Mouse (Mus musculus) CH12F3 (cell line): ENCODE measurements around the gene Pink1.

Experiments used
- in situ Hi-C: fragments of 300-500 bp; cut with MboI; formaldehyde crosslinking; loops from 2 replicates; pipeline ENCODE4 v1.14.3; 2020; ENCODE audit warnings: low sequenced_read_pairs

Gene Pink1

GRCm38 (mm10) chr4:138326077-138326695, at the start of gene Pink1:
TSS of gene Pink1 (minus strand) at chr4:138326307.
- in situ Hi-C loops, result no loop called here

- in situ Hi-C loops, result no loop called here
Observed at GRCm38 (mm10) chr4:138375117-138375516, 49.0 kb upstream of the Pink1 start.

DNA sequence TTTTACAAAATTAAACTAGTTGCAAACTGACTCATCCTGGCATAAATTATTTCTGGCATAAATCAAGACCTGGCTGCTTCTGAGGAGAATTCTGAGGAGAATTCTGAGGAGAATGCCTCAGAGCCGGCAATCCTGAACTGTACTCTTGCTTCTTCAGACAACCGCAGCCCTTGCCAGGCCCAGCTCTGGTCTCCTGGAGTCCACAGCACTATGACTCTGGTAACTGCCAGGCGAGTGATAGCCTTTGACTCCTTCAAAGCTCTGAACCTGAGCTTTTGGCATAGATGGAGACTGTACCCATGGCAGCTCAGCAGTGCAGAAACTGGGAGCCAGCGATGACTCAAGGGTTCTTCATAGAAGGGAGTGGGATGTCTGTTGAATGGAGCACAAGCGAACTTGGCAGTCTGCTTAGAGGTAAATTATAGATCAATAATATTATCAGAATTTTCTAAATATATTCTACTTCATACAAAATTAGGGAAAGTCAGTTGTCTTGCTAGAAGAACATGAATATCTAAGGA, 44.9 kb upstream of the Pink1 start:
- in situ Hi-C loops, result no loop called here

- in situ Hi-C loops, result no loop called here
Observed at GRCm38 (mm10) chr4:138368498-138369260, 42.6 kb upstream of the Pink1 start.

DNA sequence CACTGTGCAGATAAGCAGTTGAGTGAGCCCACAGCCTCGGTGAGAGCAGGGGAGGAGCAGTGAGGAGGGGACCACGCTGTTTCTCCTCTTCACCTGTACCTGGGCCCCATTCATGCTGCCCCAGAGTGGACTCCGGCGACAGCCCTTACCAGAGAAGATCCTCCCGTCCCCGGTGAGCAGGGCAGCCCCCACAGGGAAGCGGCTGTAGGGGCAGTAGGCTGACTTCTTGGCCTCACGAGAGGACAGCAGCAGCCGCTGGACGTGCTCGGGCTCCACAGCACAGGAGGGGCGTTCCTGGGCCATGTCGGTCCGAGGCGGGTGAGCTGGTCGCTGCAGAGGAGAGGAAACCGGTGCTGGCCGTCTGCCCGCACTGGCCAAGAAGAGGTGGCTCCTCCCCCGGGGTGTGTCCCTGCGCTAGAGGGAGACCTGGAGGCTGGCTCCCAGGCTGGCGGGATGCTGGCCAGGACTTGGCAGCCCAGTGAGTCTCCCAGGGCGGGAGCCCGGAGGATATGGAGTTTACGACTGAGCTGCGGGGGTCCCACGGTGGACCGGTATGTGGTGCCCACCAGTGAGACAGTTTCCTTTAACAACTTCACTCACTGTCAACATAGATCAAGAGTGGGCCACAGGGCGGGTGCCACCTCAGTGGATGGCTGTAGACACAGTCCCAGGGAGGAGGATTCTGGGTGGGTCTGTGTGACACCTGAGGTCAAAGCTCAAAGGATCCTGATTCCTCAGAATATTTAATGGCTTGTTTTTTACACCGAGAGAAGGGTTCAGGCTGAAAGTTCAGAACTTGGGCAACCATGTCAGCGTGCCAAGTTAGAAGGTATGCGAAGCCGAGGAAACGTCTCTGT, 41.8 kb upstream of the Pink1 start, which contains the start of gene Cda:
Cda (minus strand) TSS at position 352 of the 857 bp plus-strand sequence.
- in situ Hi-C loops, result no loop called here

- in situ Hi-C loops, result no loop called here
Observed at GRCm38 (mm10) chr4:138366561-138366960, 40.5 kb upstream of the Pink1 start.

GRCm38 (mm10) chr4:138363511-138363910, 37.4 kb upstream of the Pink1 start:
- in situ Hi-C loops, result no loop called here

DNA sequence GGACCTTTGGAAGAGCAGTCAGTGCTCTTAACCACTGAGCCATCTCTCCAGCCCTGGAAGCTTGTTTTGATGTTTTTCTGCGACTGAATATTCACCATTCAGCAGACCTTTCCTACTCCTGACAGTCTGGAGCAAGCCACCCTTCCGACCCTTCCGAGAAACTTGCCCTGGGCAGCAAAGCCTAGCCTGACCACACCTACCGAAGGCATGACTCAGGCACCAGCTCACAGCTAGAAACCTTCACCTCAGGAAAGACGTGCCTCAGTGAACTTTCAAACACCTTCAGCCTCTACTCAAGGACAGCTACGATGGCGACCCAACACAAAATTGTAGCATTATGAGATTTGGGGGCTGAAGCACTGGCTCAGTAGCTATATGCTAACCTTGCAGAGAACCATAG, 36.8 kb upstream of the Pink1 start:
- in situ Hi-C loops, result no loop called here

DNA sequence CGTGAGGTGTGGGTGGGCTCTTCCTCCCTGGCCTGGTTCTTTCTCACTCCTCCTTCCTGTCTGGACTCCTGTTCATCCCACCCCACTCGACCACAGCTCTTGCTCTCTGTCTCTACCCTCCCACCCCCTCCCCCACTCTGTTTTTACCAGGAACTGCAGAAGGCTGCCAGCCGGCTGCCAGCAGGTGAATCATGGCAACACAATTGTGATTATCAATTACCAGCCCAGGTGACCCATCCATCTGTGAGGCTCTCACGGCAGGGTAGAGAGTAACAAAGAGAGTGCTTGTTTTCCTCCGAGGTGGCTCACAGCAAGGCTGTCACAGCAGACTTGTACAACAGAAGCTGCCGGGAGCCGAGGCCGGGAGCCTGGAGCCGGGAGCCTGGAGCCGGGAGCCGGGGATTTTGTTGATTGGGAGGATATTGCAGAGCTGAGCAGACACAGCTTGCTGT, 35.3 kb upstream of the Pink1 start:
- in situ Hi-C loops, result no loop called here

DNA sequence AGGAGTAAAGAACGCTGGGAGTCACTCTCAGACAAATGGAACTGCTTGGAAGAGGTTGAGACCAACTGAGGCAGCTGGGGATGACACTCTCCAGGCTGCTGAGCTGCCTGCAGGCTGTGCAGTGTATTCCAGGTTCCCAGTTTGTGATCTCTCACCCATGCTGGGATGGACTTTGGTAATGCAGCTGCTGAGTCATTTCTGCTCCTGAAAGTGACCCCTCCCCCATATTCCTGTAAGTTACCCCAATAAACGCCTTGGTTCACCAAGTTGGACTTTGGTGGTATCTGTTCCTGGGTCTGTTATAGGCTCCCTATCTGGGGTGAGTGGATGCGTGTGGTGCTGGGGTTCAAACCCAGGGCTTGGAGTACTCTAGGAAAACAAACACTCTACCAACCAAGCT, 32.1 kb upstream of the Pink1 start:
- in situ Hi-C loops, result no loop called here

GRCm38 (mm10) chr4:138356551-138356950, 30.4 kb upstream of the Pink1 start:
- in situ Hi-C loops, result no loop called here

DNA sequence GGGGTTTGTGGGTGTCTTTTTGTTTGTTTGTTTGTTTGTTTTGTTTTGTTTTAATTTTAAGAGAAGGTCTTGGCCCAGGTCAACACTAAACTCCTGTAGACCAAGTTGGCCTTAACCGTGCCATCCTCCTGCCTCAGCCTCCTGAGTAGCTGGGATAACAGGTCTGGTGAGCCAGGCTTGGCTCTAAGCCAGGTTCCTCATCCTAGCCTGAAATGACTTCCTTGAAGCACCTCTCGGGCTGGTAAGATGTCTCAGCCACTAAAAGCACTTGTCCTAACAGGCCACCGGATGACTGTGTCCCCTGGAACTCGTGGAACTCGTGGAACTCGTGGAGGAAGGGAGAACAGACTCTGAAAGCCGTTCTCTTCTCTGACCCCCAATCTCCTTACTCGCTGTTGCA, 30.0 kb upstream of the Pink1 start:
- in situ Hi-C loops, result no loop called here

- in situ Hi-C loops, result no loop called here
Observed at GRCm38 (mm10) chr4:138355496-138355895, 29.4 kb upstream of the Pink1 start.

GRCm38 (mm10) chr4:138353438-138354171, 27.5 kb upstream of the Pink1 start:
- in situ Hi-C loops, result no loop called here

- in situ Hi-C loops, result no loop called here
Observed at GRCm38 (mm10) chr4:138352692-138353091, 26.6 kb upstream of the Pink1 start.

GRCm38 (mm10) chr4:138351821-138352220, 25.7 kb upstream of the Pink1 start:
- in situ Hi-C loops, result no loop called here

- in situ Hi-C loops, result no loop called here
Observed at GRCm38 (mm10) chr4:138348716-138349115, 22.6 kb upstream of the Pink1 start.

GRCm38 (mm10) chr4:138347280-138347679, 21.2 kb upstream of the Pink1 start:
- in situ Hi-C loops, result no loop called here

DNA sequence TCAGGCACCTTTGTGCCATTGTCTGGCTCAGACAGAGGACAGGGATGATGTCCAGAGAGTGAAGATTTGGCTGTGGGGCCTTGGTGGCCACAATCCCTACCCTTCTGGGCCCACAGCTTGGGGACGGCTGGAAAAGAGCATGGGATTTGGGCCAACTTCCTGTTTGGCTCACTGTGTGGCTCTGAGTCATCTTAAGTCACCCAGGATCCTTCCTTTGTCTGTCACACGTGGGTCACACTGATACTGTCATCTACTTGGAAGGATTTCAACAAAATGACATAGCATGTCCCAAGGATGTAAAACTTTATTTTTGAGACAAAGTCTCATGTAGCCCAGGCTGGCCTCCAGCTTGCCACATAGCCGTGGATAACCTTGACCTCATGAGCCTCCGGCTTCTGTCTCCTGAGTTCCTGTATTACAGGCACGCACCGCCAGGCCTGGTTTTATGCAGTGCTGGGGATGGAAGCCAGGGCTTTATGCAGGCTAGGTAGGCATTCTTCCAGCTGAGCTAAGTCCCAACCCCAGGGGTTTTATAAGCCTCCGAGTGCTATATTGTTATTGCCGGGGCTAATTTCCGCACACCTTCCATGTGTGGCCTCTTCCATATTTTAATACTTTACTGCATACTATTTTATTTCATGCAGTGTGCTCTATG, 18.9 kb upstream of the Pink1 start:
- in situ Hi-C loops, result no loop called here

DNA sequence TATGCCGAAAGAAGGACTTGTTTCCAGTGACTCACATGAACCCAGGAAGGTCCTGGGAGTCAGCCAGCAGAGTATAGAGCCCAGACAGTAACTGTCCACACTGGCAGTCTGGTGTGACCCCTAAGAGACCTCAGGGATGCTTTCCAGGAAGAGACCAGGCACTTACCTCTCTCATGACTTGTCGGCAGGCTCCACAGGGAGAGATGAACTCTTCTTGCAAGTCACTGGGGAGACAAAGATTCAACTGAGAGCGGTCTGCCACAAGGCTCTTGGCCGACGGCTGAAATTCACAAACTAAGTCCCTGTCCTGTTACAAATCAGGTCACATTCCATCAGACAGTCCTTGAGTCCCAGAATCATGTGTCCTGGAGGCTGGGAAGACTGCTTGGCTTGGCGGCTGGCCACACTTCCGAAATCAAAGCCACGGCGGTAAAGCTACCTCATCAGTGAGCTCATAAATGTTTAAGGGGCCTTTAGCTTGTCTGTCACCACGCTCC, 17.3 kb upstream of the Pink1 start:
- in situ Hi-C loops, result no loop called here
